Mouse (Mus musculus) brain, embryonic 14.5 days (tissue): Measurements from ENCODE around the gene Ccdc39.

Experiments
- CTCF ChIP-seq: fragments of 200-500 bp; IDR thresholded peaks from 2 replicates; pipeline ENCODE4 v1.5.1; 2012; ENCODE audit warnings: inconsistent platforms, mild to moderate bottlenecking, moderate library complexity, borderline replicate concordance; ENCODE audit not compliant: insufficient read depth, insufficient read length; ENCODE audit errors: extremely low read depth
- POLR2A ChIP-seq: fragments of 200-500 bp; IDR thresholded peaks from 2 replicates; pipeline ENCODE4 v1.6.1; 2012; ENCODE audit warnings: mild to moderate bottlenecking, inconsistent platforms, borderline replicate concordance; ENCODE audit not compliant: poor library complexity, insufficient read depth, insufficient read length, severe bottlenecking; ENCODE audit errors: extremely low read depth

DNA sequence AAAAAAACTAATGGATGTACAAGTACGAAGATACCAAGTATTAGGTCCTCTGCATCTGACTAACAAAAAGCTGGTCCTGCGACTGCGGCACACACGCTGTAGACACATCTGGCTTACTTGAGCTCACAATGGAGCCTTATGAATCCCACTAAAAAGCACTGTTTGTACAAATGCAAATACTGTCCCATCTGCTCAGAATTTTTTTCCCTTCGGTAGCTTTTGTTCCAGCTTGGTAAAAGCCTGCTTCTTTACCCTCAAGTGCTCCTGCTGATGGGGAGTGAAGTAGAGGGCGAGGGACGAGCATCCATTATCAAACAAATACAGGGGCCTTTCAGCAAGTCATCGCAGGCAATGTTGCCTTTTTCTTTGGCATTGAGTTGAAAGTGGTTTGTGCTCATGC, 29.3 kb upstream of the Ccdc39 start:
- TF ChIP-seq POLR2A (no peak), CTCF (no peak)
